Mouse (Mus musculus): Measurements from ENCODE around the gene Adpgk. TPM values are rescaled to one million over a fixed set of nuclear protein-coding genes. Genes with fewer than 3 reads are reported as not detected.
A peak's percentile ranks its signal among the peaks of the same experiment; 100 is the strongest.

Adpgk gene
- total RNA-seq (2014; rRNA removed) (20.4 and 26.8 TPM in 2 replicates), polyA plus RNA-seq (2015; fragmentation: Nextera tagmentation; extraction: Ambion mirVana) (14.5 and 16.2 TPM in 2 replicates)

GRCm38 (mm10) chr9:59290957-59291687 is at the start of gene Adpgk:
TSS of gene Adpgk (plus strand) at chr9:59291558.
- peak; percentile 98 for ATAC-seq
- Histone ChIP-seq H3K9me3 (ENCODE audit: low read length) (no peaks in the 10 kb centered on the region), H3K4me2 (ENCODE audit: low read depth) (peak within 1 kb of the TSS; percentile 62), H3K27me3 (ENCODE audit: insufficient read depth, low read length) (no peaks in the 10 kb centered on the region), H3K9ac (peak within 1 kb of the TSS; percentile 77), H3K27ac (ENCODE audit: low read depth, low read length) (peak within 1 kb of the TSS; percentile 94), H3K36me3 (ENCODE audit: insufficient read depth) (no peaks in the 10 kb centered on the region), H3K4me1 (ENCODE audit: insufficient read depth) (peaks cover 8% of the 10 kb centered on the region; the same call in 1 of the 2 replicates), H3K4me3 (ENCODE audit: low read depth, low read length) (peak within 1 kb of the TSS; percentile 73)
- TF ChIP-seq CTCF (IDR thresholded peaks at IDR 0.05; ENCODE audit: low read depth), result peak; percentile 81
- DNase-seq, result peak; percentile 100
- WGBS, result under 1% methylated on average over 56 of the region's 58 CpGs

GRCm38 (mm10) chr9:59245181-59245580 is 46.2 kb upstream of the Adpgk start:
- H3K36me3 ChIP-seq (ENCODE audit: insufficient read depth), result no peaks in the 10 kb centered on the region

GRCm38 (mm10) chr9:59246456-59247029 is 44.8 kb upstream of the Adpgk start:
- no peak overlapping the region for H3K27ac ChIP-seq (ENCODE audit: low read depth, low read length)
- no peak for ATAC-seq
- no peak for TF ChIP-seq CTCF (IDR thresholded peaks at IDR 0.05; ENCODE audit: low read depth)
- no peaks in the 10 kb centered on the region for H3K4me1 ChIP-seq (ENCODE audit: insufficient read depth)
- no peak overlapping the region for H3K4me3 ChIP-seq (ENCODE audit: low read depth, low read length)
- no peak for DNase-seq
- H3K27me3 ChIP-seq (ENCODE audit: insufficient read depth, low read length), result no peaks in the 10 kb centered on the region
- 51% methylated on average over 6 of the region's 6 CpGs for WGBS
- no peaks in the 10 kb centered on the region for H3K9me3 ChIP-seq (ENCODE audit: low read length)
- H3K4me2 ChIP-seq (ENCODE audit: low read depth), result no peak overlapping the region
- H3K36me3 ChIP-seq (ENCODE audit: insufficient read depth), result no peaks in the 10 kb centered on the region
- no peak overlapping the region for H3K9ac ChIP-seq

More at GRCm38 (mm10) chr9:59245181-59245580, 46.2 kb upstream of the Adpgk start:
- DNase-seq (no peak), ATAC-seq (no peak)
- Histone ChIP-seq H3K9ac (no peak overlapping the region), H3K27ac (ENCODE audit: low read depth, low read length) (no peak overlapping the region), H3K9me3 (ENCODE audit: low read length) (no peaks in the 10 kb centered on the region), H3K4me3 (ENCODE audit: low read depth, low read length) (no peak overlapping the region), H3K4me2 (ENCODE audit: low read depth) (no peak overlapping the region), H3K27me3 (ENCODE audit: insufficient read depth, low read length) (no peaks in the 10 kb centered on the region), H3K4me1 (ENCODE audit: insufficient read depth) (no peaks in the 10 kb centered on the region)
- WGBS, result 60% methylated on average over 6 of the region's 7 CpGs
- no peak for TF ChIP-seq CTCF (IDR thresholded peaks at IDR 0.05; ENCODE audit: low read depth)

DNA sequence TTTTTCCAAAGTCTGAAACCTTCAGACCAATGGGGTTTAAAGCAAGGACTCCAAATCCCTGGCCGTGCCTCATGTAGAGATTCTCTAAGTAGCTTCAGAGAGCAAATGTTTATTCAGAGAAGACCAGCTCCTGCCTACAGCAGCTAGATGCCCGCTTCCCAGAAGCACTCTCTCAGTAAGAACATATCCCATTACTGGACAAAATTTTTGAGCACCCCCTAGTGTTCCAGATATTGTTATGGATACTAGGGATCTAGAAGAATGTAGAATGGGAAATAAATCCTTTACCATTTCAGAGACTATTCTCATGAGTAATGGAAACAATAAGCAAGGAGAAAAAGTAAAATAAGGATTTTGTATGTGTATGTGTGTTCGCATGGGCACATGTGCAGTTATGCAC is 42.0 kb upstream of the Adpgk start:
- ATAC-seq (no peak), DNase-seq (no peak)
- Histone ChIP-seq H3K9me3 (ENCODE audit: low read length) (no peaks in the 10 kb centered on the region), H3K27me3 (ENCODE audit: insufficient read depth, low read length) (no peaks in the 10 kb centered on the region), H3K4me1 (ENCODE audit: insufficient read depth) (no peaks in the 10 kb centered on the region), H3K4me3 (ENCODE audit: low read depth, low read length) (no peak overlapping the region), H3K4me2 (ENCODE audit: low read depth) (no peak overlapping the region), H3K9ac (no peak overlapping the region), H3K27ac (ENCODE audit: low read depth, low read length) (no peak overlapping the region), H3K36me3 (ENCODE audit: insufficient read depth) (no peaks in the 10 kb centered on the region)
- peak; percentile 31 for TF ChIP-seq CTCF (IDR thresholded peaks at IDR 0.05; ENCODE audit: low read depth)
- WGBS, result 77% methylated on average over 3 of the region's 3 CpGs

GRCm38 (mm10) chr9:59250272-59250671 is 41.1 kb upstream of the Adpgk start:
- peak; percentile 39 for TF ChIP-seq CTCF (IDR thresholded peaks at IDR 0.05; ENCODE audit: low read depth)

DNA sequence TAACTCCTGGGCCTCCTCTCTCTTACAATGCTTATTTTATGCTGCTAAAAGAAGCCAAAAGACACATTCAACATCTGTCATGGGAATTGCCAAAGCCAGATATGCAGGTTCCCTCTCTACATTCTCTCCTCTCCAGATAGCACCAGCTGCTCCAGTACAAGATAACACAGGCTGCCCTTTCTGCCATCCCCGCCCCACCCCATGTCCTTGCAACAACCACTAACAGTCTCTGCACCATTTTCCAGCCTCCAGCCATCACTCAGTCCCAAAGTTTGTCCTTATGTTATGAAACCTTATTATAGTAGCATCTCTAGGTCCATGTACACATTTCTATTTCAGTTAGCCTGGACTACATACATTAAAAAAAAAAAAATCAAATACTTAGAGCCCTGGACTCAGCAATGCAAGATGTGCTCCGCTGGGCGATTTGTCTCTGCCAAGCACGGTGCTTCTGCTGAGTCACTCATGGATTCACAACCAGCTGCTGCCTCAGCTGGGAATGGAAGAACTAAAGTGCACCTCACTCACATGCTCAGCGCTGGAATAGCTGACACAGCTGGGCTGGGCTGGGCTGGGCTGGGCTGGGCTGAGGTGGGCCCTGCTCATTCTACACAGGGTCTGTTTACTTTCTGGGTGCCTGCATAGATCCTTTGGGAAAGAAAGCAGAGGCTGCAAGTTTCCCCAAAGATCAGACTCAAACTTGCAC is 36.5 kb upstream of the Adpgk start:
- Histone ChIP-seq H3K4me3 (ENCODE audit: low read depth, low read length) (no peak overlapping the region), H3K9ac (no peak overlapping the region), H3K4me1 (ENCODE audit: insufficient read depth) (no peaks in the 10 kb centered on the region), H3K27ac (ENCODE audit: low read depth, low read length) (no peak overlapping the region), H3K27me3 (ENCODE audit: insufficient read depth, low read length) (no peaks in the 10 kb centered on the region), H3K9me3 (ENCODE audit: low read length) (no peaks in the 10 kb centered on the region), H3K4me2 (ENCODE audit: low read depth) (no peak overlapping the region), H3K36me3 (ENCODE audit: insufficient read depth) (no peaks in the 10 kb centered on the region)
- 80% methylated on average over 5 of the region's 5 CpGs for WGBS
- DNase-seq, result no peak
- no peak for ATAC-seq
- TF ChIP-seq CTCF (IDR thresholded peaks at IDR 0.05; ENCODE audit: low read depth), result no peak

More at GRCm38 (mm10) chr9:59250272-59250671, 41.1 kb upstream of the Adpgk start:
- H3K4me3 ChIP-seq (ENCODE audit: low read depth, low read length), result no peak overlapping the region
- H3K27ac ChIP-seq (ENCODE audit: low read depth, low read length), result no peak overlapping the region
- no peak for DNase-seq
- no peak for ATAC-seq
- H3K9ac ChIP-seq, result no peak overlapping the region
- H3K4me1 ChIP-seq (ENCODE audit: insufficient read depth), result no peaks in the 10 kb centered on the region
- no peaks in the 10 kb centered on the region for H3K36me3 ChIP-seq (ENCODE audit: insufficient read depth)
- H3K4me2 ChIP-seq (ENCODE audit: low read depth), result no peak overlapping the region
- H3K27me3 ChIP-seq (ENCODE audit: insufficient read depth, low read length), result no peaks in the 10 kb centered on the region
- 61% methylated on average over 3 of the region's 3 CpGs for WGBS
- H3K9me3 ChIP-seq (ENCODE audit: low read length), result no peaks in the 10 kb centered on the region
